Mouse (Mus musculus) heart, embryonic 10.5 days (tissue): ENCODE results near the gene Ccdc151. TPM values are rescaled to one million over a fixed set of nuclear protein-coding genes. Genes with fewer than 3 reads are reported as not detected.
A peak's percentile ranks its signal among the peaks of the same experiment; 100 is the strongest.

Source experiments
- DNase-seq: peaks from one replicate; pipeline ENCODE4 v3.0.0-alpha.2; 2017; ENCODE audit warnings: low spot score
- H3K27ac ChIP-seq: fragments of 300-500 bp; sonication (generic); 2 replicates; pipeline ENCODE4 v1.5.1; 2016; ENCODE audit warnings: mild to moderate bottlenecking
- H3K27me3 ChIP-seq: fragments of 300-500 bp; sonication (generic); 2 replicates; pipeline ENCODE4 v1.6.1; 2016; ENCODE audit warnings: mild to moderate bottlenecking; ENCODE audit not compliant: poor library complexity, insufficient read depth, severe bottlenecking
- H3K36me3 ChIP-seq: fragments of 300-500 bp; sonication (generic); 2 replicates; pipeline ENCODE4 v1.6.1; 2016; ENCODE audit warnings: mild to moderate bottlenecking, moderate library complexity
- H3K4me1 ChIP-seq: fragments of 300-500 bp; sonication (generic); 2 replicates; pipeline ENCODE4 v1.6.1; 2016; ENCODE audit warnings: mild to moderate bottlenecking
- H3K4me3 ChIP-seq: fragments of 300-500 bp; sonication (generic); 2 replicates; pipeline ENCODE4 v1.5.1; 2016; ENCODE audit warnings: mild to moderate bottlenecking, moderate library complexity
- H3K9me3 ChIP-seq: fragments of 300-500 bp; sonication (generic); 2 replicates; pipeline ENCODE4 v1.6.1; 2016; ENCODE audit warnings: mild to moderate bottlenecking, moderate library complexity
- WGBS: fragments of 180-500 bp; shearing (Covaris S2); methylation state at CpG from one replicate; pipeline ENCODE4 v1.1.7; 2016; 5-methylcytosine and 5-hydroxymethylcytosine counted together
- polyA plus RNA-seq: library from polyadenylated mRNA; unstranded; fragments of >200 nt; fragmentation: Nextera tagmentation; extraction: Ambion mirVana; gene quantifications from 2 replicates; pipeline ENCODE4 v1.2.1, GENCODE M21; 2016

Gene Ccdc151
- polyA plus RNA-seq, 1 experiment from 2014 or later = 0.75 TPM

DNA sequence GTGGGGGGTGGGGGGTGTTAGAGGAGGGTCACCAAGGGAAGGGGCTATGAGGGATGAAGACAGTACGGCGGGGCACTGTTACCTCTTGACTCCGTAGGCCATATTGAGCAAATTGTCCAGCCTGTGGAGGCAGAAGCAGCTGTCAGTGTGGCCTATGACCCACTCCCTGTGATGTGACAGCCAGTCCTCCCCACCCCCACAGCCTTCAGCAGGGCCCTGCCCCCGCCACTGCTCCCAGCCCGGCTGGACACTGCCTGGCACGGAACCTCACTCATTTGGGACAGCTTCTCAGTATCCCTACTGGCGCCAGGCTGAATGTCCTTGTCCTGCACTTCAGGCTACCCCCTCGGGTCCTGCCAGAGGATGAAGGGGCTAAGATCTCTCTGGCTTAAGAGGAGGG, 22.2 kb upstream of the Ccdc151 start:
- no peak for DNase-seq
- no peaks in the 10 kb centered on the region for H3K9me3 ChIP-seq
- WGBS = 59% methylated on average over 8 of the region's 8 CpGs
- no peaks in the 10 kb centered on the region for H3K36me3 ChIP-seq
- peaks cover 9% of the 10 kb centered on the region; the same call in 1 of the 2 replicates for H3K27me3 ChIP-seq
- H3K4me1 ChIP-seq = peaks cover 15% of the 10 kb centered on the region; the same call in 1 of the 2 replicates
- H3K27ac ChIP-seq = no peak overlapping the region
- H3K4me3 ChIP-seq = no peak overlapping the region

DNA sequence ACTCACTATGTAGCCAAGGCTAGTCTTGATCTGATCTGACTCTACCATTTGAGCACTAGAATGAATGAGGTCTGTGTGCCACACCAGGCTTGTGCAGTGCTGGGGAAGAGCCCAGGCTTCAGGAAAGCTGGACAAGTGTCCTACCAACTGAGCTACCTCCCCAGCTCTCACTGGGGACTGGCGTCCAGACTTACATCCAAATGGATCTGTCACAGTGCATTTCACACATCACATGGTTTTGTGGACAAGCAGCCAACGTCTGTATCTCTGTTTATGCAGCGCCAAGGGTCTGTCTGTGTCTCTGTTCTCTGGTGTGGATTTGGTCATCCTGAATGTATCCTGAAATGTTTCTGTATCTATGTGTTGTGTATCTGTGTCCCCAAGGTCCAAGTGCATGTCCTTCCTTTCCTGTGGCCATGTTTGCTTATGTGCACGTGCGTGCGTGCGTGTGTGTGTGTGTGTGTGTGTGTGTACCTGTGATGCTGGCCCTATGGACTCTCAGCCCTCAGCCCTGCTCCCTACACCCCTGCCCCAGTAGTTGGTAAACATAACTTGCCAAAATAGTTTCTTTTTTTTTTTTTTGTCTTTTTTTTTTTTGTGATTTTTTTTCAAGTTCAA, 14.9 kb upstream of the Ccdc151 start:
- peaks cover 23% of the 10 kb centered on the region for H3K36me3 ChIP-seq
- H3K4me3 ChIP-seq = no peak overlapping the region
- no peaks in the 10 kb centered on the region for H3K27me3 ChIP-seq
- no peak for DNase-seq
- H3K9me3 ChIP-seq = no peaks in the 10 kb centered on the region
- H3K27ac ChIP-seq = no peak overlapping the region
- WGBS = 67% methylated on average over 7 of the region's 7 CpGs
- H3K4me1 ChIP-seq = no peaks in the 10 kb centered on the region

DNA sequence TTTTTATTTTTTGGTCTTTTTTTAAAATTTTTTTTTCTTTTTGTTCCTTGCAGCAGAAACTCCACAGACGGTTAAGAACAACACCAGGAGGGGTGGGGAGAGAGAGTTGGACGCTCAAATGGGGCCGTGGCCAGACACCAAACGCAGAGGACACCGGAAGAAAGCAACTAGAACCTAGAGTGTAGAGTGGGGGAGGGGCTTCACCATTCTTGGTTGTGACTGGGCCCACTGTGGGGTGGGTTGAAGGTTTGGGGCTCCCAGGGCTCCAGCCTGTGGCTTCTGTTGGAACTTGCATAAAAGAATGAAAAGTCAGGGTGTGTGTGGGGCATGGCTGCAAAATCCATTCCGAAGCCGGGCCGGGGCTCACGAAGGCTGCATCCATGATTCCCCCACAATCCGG, 13.8 kb upstream of the Ccdc151 start:
- Histone ChIP-seq H3K9me3 (no peaks in the 10 kb centered on the region), H3K36me3 (peaks cover 34% of the 10 kb centered on the region), H3K27me3 (no peaks in the 10 kb centered on the region), H3K4me1 (no peaks in the 10 kb centered on the region), H3K4me3 (no peak overlapping the region), H3K27ac (no peak overlapping the region)
- WGBS = 72% methylated on average over 10 of the region's 10 CpGs
- no peak for DNase-seq

DNA sequence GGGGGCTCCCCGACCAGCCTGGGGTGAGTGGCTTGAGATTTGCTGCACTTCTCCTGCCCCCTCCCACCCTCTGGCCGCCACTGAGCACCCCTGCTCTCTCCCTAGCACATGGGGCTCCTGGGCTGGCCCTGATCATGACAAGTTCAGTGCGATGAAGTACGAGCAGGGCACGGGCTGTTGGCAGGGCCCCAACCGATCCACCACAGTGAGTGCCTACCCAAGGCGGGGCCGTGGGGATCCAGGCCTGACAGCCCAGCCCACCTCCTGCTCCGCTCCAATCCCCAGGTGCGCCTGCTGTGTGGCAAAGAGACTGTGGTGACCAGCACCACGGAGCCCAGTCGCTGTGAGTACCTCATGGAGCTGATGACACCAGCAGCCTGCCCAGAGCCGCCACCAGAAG, 10.3 kb upstream of the Ccdc151 start:
- no peak overlapping the region for H3K4me3 ChIP-seq
- no peaks in the 10 kb centered on the region for H3K9me3 ChIP-seq
- WGBS = 93% methylated on average over 13 of the region's 13 CpGs
- H3K36me3 ChIP-seq = peaks cover 69% of the 10 kb centered on the region
- DNase-seq = no peak
- no peak overlapping the region for H3K27ac ChIP-seq
- H3K4me1 ChIP-seq = no peaks in the 10 kb centered on the region
- no peaks in the 10 kb centered on the region for H3K27me3 ChIP-seq

DNA sequence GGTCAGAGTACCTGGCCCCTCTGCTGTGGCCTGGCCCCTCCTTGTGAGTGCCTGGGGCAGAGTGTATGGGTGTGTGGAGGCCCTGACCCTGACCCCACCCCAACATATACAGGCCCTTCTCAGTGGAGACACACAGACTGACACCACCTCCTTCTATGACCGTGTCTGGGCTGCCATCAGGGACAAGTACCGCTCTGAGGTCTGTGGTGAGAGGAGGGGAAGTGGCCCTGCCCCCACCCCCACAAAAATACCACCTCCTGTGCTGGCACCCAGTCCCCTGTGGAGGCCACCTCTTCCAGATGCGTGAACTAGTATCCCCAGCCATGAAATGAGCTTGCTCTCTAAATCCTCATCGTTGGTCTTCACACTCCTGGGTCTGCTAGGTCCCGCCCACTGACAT, 8.6 kb upstream of the Ccdc151 start:
- Histone ChIP-seq H3K4me1 (no peaks in the 10 kb centered on the region), H3K36me3 (peaks cover 86% of the 10 kb centered on the region), H3K27me3 (no peaks in the 10 kb centered on the region), H3K27ac (no peak overlapping the region), H3K9me3 (no peaks in the 10 kb centered on the region), H3K4me3 (no peak overlapping the region)
- 83% methylated on average over 5 of the region's 5 CpGs for WGBS
- DNase-seq = no peak

DNA sequence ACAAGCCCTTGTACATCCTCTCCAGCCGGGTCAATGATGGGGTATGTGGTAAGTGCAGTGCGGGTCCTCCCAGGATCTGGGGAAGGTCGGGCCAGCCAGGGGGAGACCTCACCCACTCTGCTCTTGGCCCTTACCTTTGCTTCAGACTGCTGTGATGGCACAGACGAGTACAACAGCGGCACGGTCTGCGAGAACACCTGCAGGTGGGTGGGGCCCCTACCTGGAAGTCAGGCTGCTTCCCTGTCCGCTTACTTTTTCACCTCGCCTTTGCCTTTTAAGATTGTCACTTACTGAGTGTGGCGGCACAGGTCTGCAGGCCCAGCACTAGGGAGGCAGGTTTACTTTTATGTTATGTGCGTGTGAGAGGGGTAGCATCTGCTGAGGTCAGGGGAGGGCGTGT, 2.1 kb upstream of the Ccdc151 start:
- H3K4me3 ChIP-seq = peak overlapping the region; percentile 83; the same call in 1 of the 2 replicates
- no peak overlapping the region; the same call in 1 of the 2 replicates for H3K27ac ChIP-seq
- WGBS = 92% methylated on average over 12 of the region's 12 CpGs
- peaks cover 24% of the 10 kb centered on the region for H3K4me1 ChIP-seq
- no peak for DNase-seq
- H3K36me3 ChIP-seq = peaks cover 57% of the 10 kb centered on the region
- no peaks in the 10 kb centered on the region for H3K9me3 ChIP-seq
- H3K27me3 ChIP-seq = no peaks in the 10 kb centered on the region

DNA sequence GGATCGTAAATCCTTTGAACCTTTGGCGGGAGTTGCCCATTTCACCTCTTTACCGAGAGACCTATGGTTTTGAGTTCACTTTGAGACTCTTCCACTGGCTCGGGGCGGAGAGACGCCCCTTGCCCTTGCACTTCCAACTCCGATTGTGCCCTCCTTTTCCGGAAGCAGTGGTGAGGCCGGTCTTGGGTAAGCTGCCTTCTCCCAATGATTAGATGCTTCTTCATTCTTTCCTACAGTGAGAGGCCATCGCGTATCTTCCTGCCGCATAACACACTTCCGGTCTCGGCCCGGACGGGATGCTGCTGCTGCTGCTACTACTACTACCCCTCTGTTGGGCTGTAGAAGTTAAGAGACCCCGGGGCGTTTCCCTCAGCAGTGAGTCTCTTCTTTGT, 725 bp upstream of the Ccdc151 start:
- DNase-seq = peak; percentile 83
- peak overlapping the region; percentile 83 for H3K4me3 ChIP-seq
- peaks cover 43% of the 10 kb centered on the region for H3K36me3 ChIP-seq
- peaks cover 2% of the 10 kb centered on the region; the same call in 1 of the 2 replicates for H3K27me3 ChIP-seq
- H3K27ac ChIP-seq = peak overlapping the region; percentile 87
- peaks cover 24% of the 10 kb centered on the region for H3K4me1 ChIP-seq
- WGBS = under 1% methylated on average over 18 of the region's 18 CpGs
- no peaks in the 10 kb centered on the region for H3K9me3 ChIP-seq

DNA sequence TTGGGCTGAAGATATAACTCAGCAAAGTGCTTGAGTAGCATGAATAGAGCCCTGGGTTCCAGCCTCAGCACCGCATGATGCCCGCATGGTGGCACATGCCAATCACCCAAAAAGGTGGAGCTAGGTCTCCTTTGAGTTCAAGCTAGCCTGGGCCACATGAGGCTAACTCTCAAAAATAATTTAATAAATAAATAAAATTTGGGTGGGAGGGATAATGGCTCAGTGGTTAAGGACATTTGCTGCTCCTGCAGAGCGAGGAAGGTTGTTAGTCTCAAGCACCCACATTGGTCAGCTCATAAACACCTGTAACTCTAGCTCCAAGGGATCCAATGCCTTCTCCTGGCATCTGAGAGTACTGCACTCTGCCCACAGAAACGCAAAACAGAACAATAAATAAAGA, 801 bp downstream of the Ccdc151 start:
- peaks cover 24% of the 10 kb centered on the region for H3K4me1 ChIP-seq
- peaks cover 27% of the 10 kb centered on the region for H3K36me3 ChIP-seq
- no peak overlapping the region for H3K27ac ChIP-seq
- H3K27me3 ChIP-seq = peaks cover 8% of the 10 kb centered on the region; the same call in 1 of the 2 replicates
- DNase-seq = no peak
- WGBS = 89% methylated on average over 4 of the region's 4 CpGs
- H3K4me3 ChIP-seq = no peak overlapping the region
- H3K9me3 ChIP-seq = no peaks in the 10 kb centered on the region

DNA sequence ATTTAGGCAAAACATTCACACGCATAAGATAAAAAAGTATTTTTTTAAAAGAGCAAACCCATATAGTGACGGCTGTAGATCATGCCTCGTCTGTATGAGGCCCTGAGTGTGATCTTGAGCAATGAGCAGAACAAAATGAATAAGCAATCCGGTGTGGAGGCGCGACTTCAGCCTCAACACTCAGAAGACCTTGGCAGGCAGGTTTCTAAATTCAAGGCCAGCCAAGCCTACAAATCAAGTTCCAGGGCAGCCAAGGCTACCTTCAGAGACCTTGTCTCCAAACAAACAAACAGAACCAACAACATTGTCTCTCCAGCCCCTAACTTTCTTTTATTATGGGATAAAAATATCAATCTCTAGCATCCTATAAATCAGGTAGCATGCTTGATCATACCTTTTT, 2.1 kb downstream of the Ccdc151 start:
- no peak for DNase-seq
- Histone ChIP-seq H3K27ac (no peak overlapping the region), H3K4me1 (peaks cover 24% of the 10 kb centered on the region), H3K4me3 (no peak overlapping the region), H3K27me3 (peaks cover 8% of the 10 kb centered on the region; the same call in 1 of the 2 replicates), H3K36me3 (peaks cover 14% of the 10 kb centered on the region), H3K9me3 (no peaks in the 10 kb centered on the region)
- WGBS = 83% methylated on average over 6 of the region's 6 CpGs

DNA sequence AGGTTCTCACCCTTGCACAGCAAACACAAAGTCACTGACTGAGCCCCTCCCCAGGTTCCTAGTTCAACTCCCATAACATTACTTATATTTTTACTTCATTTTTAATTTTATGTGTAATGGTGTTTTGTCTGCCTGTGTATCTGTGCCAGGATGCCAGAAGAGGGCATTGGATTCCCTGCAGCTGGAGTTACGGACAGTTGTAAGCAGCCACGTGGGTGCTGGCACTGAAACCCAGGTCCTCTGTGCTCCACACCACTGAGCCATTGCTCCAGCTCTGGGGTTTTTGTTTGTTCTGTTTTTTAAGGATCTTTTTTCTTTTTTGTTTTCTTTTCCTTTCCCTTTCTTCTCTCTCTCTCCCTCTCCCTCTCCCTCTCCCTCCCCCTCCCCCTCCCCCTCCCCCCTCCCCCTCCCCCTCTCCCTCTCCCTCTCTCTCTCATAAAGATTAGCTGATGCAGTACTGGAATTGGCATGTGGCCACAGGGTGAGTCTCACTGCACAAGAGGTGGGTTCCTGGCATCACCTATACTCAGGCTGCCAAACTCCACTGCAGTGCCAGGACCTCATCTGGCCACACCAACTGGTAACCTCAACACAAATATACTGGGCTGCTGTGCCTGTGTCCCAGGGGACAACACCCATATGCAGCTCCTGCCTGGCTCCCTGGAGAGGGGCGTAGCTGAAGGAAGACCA, 6.1 kb downstream of the Ccdc151 start:
- no peaks in the 10 kb centered on the region for H3K4me1 ChIP-seq
- 80% methylated on average over 3 of the region's 3 CpGs for WGBS
- no peak for DNase-seq
- H3K27me3 ChIP-seq = peaks cover 47% of the 10 kb centered on the region
- no peaks in the 10 kb centered on the region for H3K9me3 ChIP-seq
- no peak overlapping the region for H3K4me3 ChIP-seq
- no peaks in the 10 kb centered on the region for H3K36me3 ChIP-seq
- H3K27ac ChIP-seq = no peak overlapping the region

DNA sequence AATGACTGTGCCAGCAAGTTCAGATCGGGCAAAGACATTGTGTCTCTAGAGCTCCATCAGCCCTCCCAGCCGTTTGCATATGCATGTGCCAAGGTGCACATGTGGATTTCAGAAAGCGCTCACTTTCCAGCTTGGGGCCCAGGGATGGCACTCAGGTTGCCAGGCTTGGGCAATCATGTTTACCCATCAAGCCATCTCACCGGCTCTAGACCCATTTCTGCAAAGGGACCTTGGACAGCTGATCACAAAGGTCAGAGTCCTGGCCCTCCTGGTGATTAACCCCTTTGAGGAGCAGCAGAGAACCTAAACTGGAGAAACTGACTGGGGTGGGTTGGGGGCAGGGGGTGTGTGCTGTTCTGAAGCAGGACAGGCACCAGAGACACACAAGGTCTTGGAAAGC, 10.2 kb downstream of the Ccdc151 start:
- H3K36me3 ChIP-seq = no peaks in the 10 kb centered on the region
- H3K9me3 ChIP-seq = no peaks in the 10 kb centered on the region
- DNase-seq = no peak
- H3K27me3 ChIP-seq = peaks cover 80% of the 10 kb centered on the region
- peaks cover 24% of the 10 kb centered on the region for H3K4me1 ChIP-seq
- H3K27ac ChIP-seq = no peak overlapping the region
- WGBS = 79% methylated on average over 4 of the region's 4 CpGs
- no peak overlapping the region for H3K4me3 ChIP-seq

DNA sequence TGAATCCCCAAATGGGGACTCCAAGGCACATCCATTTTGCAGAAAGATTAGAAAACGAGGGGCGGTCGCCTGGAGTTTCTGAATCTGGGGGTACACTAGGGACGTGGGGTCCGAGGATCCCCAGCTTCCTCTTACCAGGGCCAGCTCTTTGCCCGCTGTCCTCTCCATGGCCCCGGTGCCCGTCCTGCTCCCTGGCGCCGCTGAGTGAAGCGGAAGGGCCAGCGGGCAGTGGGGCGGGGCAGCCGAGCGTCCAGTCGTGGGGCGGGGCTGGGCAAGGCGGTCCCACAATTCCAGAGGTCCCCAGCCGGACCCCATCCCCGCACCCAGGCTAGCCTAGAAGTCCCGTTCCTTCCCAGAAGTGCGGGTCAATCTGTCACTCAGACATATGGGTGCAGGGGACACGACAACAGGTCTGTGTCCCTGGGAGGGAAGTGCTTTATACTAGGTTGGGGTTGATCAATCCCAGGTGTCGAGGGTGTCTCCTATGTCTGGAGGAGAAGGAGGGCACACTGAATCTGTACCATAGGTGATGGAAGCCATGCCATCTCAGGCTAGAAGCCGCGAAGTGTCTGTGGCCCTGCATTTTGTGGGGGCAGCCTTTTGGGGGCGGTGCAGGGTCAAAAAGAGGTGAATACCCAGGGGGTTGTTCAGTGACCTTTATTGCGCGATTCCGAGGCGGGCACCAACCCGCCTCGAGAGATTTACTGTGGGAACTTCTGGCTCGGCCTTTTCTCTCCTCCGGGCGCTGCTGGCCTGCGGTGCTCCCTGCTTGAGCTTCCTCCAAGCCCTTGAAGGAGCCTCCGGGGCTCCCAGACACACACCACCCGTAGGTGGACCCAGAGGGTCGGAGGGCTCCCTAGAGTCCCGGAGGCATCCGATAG, 13.0 kb downstream of the Ccdc151 start, which contains the start of gene Rgl3:
Gene Rgl3 (minus strand): TSS at position 217 of the 881 bp plus-strand sequence.
- no peak for DNase-seq
- peaks cover 99% of the 10 kb centered on the region for H3K27me3 ChIP-seq
- H3K36me3 ChIP-seq = no peaks in the 10 kb centered on the region
- no peak within 1 kb of the TSS; the same call in 1 of the 2 replicates for H3K27ac ChIP-seq
- 2% methylated on average over 42 of the region's 42 CpGs for WGBS
- H3K4me1 ChIP-seq = peaks cover 24% of the 10 kb centered on the region
- H3K4me3 ChIP-seq = peak within 1 kb of the TSS; percentile 64
- H3K9me3 ChIP-seq = no peaks in the 10 kb centered on the region
